Mouse (Mus musculus) thymus, adult 18-20 months (tissue): ENCODE data around the gene Cfap43.

Experiments
- DNase-seq, 2 experiments: peaks; one replicate each; pipeline ENCODE4 v3.0.0; 2022; ENCODE audit warnings: mixed read lengths in 2 of 2

Gene Cfap43

DNA sequence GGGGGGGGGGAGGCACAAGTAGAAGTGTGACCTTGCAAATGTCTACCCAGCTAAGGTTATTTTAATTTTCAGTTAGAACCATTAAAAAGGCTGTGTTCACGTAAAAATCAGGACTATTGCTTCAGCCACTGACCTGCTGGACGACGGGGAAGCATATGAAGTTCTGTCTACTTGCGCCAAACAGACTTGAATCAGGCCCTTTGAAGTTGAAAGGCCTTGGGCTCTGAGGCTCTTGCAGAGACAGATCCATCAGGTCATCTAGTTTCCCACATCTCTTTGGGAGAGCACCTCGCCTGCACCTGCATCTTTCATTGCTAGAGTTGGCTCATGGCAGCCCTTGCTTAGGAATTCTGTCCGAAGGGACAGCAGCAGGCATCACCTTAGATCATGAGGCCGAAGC, 5.7 kb downstream of the Cfap43 start:
- DNase-seq, result no peak

DNA sequence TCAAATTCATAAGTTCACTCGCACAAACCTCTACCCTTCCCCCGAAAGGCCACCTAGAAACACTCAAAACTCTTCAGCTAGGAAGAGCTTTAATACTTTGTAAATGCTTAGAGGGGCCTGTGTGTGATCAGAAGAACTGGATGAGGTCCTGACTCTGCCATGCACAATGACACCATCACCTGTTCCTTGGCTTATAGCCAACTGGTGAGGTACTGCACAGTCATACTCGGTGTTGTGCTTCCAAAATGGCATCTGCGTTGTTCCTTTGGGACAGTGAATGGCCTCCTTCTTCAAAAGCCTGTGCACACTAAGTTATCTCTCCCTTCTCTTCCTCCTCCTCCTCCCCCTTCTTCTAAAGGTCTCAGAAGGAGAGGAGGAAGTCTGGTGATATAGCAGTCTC, 8.3 kb downstream of the Cfap43 start:
- no peak for DNase-seq

DNA sequence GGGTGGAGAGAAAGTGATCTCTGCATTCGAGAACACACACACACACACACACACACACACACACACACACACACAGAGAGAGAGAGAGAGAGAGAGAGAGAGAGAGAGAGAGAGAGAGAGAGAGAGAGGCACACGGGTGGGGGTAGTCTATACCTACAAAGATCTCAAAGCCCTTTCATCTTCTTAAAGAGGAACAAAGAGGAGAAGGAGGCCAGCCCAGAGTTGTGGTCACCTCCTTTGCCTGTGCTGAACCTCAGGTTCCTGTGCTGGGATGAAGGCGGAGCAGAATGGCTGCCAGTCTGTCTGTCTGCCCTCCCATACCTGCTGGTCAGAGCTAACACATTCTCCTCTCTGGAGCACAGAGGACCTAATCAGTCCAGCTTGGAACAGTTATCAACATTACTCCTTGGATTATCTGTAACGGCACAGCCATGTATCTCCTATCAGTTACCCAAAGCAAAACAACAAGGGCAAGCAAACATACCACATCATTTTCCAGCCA, 8.9 kb downstream of the Cfap43 start:
- DNase-seq, result peak in 1 of 2 experiments; percentile 40

DNA sequence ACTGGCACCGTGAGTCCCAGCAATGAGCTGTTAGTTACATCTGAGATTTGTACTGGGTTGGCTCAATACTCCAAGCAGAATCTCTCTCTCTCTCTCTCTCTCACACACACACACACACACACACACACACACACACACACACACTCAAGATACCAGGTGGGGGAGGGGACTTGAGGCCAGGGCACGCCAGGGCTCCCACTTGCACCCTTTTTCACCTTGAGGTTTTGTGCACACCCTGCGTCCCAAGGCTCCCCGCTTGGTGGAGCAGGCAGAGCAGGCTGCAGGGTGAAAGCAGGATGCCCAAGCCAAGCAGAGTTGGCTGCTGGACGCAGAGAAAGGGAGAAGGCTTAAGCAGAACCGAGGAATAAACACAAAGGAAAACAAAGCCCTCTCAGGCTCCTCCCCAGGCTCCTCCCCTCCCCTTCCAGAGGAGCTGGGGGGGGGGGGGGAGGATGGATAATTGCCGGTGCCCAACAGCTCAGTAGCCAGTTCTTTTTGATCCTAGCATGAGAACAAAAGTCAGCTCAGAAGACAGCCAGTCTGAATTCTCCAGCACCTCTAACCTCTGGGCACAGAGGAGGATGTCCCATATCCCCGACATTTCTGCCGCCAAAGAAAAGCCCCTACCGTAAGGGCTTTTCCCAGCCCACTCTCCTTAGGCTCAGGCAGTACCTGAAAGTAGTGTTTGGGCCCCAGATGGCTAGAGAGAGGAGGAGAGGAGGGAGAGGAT, 9.5 kb downstream of the Cfap43 start:
- no peak for DNase-seq

DNA sequence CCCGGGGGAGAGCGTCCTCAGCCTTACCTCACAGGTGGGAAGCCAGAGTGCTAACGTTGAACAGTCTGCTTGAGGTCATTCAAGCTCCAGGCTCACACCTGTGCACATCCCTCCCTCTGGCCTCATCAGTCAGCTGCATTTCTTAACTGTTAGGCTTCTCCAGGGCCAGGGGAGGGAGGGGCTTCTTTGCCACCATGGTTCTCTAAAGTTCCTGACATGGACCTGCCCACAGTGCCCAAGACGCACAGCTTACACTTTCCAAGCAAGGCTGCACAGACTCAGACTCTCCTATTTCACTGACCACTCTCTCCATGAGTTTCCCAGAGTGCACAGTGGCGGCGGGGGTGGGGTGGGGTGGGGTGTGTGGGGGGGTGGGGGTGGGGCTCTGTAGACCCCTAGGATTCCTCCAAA, 10.1 kb downstream of the Cfap43 start:
- no peak for DNase-seq

DNA sequence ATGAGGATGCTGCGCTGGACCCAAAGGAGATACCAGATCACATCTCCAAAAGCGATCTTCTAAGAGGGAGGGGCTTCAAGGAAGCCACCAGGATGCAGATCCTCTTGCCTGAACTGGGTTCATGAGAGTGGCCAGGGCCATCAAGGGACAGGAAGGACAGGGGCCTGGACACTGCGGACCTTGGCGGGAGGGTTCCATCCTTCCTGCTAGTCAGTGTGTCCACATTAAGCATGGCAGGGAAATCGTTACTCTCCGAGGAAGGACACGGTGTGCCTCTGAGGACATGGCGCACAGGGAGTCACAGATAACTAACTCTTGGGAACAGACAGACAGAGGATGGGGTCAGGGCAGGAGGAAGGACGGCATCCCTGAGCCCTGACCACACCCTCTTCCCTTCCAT, 11.5 kb downstream of the Cfap43 start:
- no peak for DNase-seq

DNA sequence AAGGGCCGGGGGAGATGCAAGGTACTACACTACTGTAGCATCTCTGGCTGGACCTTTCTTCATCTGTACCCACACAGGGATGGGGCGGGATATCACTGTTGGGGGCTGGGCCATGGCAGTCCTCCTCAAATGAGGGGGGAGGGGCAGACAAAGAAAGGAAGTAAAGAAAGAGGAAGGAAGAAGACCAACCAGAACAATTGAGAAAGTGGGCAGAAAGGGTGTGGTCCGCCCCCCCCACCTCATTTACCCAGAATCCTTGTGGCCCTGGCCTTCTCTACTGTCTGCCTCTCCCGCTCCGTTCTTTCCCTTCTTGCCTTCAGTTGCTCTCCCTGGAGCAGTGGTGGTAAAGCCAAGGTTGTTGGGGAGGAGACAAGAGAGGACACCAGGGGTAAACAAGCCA, 13.5 kb downstream of the Cfap43 start:
- DNase-seq, result no peak

DNA sequence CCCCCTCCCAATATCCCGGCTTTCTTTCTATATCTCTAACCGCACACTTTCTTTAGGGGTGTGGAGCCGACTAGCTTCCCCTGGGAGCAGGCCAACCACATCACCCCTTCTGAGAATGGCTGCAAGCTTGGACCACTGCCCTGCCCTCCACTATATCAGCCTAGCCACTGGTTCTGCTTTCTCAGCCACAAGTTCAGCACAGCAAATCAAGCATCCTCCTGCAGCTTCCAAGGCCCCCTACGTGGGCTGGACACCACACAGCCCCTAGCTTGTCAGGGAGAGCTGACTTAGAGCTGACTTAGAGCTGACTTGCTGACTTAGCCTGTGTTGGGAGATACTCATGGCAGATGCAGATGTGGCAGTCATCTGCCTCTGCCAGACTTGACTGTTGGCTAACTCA, 14.0 kb downstream of the Cfap43 start:
- DNase-seq, result no peak

DNA sequence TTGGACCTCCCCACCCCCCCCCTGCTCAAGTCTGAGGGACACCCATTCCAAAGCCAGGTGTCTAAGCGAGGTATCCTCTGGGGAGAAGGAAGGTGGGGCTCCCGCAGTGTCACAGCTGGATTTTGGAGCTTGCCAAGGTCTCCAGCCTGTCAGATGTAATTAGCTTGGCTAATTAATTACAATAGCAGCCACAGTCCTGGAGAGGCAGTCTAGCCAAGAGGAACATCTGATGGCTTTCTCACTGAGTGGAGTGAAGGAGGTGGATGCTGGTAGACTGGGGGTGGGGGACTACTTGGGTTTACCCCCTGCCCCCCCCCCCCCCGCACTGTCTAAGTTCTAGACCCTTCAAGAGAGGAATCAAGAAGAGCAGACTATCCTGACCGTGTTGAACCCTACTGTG, 15.4 kb downstream of the Cfap43 start:
- DNase-seq, result no peak

DNA sequence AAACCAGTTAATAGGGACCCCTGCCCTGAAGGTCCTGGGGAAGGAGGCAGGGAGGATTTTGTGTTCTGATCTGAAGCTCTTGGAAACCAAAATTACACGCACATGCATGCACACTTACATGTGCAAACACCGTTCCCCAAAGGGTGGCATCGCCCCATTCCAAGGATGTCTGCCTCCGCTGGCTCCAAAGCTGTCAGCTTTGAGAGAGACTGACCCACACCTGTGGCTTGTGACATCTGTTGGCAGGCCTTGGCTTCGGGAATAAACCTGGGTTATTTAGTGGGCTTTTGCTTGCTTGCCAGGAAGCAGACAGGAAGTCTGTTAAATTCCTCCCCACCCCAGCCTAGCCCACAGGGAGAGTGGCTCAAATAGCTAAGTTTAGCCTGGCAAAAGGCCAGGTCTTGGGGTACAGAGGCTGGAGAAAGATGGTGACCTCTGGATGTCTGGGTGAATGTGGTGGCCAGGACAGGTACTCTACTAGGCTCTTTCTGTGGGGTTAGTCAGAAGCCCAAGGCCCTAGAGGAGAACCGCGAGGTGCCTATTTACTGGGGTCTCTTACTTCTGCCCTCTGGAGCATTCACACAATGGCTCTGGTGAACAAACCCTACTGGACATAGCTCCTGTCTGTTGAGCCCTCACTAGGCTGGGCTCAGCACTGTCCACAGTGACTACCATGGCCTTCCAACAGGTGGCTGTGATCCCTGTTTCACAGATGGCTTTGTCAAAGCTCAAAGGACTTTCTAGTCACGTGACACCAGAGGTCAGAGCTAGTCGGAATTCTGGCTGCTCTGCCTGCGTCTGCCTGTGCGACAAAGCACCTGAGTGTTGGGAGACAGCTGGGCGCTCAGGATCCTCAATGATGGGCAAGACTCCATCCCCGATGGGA, 16.5 kb downstream of the Cfap43 start:
- DNase-seq, result no peak

DNA sequence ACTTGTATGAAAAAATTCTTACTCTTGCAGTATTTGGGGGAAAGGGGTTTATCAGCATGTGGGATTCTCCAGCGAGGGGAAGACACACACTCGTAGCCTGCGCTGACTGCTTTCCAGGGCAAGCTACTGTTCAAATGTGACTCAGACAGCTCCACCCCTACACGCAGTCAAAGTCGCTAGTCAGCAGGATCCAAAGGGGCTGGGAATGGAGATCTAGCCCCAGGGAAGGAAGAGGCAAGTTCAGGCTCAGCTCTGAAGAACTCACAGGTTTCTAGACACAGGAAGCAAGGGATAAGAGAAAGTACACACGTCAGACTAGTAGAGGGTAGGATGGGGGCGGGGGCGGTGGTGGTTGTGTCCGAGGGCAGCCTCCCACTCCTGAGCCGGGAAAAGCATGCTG, 18.5 kb downstream of the Cfap43 start:
- DNase-seq, result no peak

DNA sequence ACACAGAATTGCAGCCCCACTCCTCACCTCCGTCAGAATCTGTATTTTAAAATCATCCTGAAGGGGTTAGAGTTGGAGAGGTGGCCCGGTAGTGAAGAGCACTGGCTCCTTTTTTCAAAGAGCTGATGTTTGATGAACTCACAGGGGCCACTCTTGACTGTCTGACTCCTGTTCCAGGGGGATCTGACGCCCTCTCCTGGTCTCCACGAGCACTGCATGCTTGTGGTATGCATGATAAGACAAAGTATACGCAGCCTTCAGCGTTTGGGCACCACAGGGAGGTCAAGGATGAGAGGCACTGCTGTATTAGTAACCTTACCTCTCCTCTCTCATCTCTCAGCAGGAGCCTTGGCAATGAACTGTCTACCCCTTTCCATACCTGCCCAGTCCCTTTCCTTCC, 19.1 kb downstream of the Cfap43 start:
- no peak for DNase-seq

DNA sequence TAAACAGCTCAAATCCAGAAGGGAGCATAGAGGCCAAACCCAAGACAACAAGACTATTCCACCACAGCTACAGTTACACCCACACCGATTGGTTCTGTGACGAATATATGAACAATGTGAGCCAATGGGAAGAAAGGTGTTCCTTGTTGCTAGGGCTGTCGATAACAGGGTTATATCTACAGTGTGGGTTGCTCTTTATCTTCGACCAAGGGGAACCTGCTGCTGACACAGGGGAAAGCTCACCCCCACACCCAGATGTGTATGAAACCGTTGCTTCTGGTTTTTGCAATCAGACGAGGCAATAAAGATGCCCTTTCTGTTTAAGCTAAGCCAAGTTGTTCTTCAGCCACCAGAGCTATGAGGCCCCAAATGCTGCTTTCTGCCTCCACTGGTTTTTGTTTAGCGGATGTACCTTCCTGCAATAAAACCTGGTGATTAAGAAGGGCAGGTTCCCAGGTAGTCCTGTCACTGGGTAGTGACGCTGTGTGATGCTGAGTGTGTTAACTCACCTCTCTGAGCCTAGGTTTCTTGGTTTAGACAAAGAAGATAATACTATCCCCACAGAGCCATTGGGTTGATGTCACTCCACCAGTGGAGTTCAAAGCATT, 20.5 kb downstream of the Cfap43 start:
- no peak for DNase-seq

DNA sequence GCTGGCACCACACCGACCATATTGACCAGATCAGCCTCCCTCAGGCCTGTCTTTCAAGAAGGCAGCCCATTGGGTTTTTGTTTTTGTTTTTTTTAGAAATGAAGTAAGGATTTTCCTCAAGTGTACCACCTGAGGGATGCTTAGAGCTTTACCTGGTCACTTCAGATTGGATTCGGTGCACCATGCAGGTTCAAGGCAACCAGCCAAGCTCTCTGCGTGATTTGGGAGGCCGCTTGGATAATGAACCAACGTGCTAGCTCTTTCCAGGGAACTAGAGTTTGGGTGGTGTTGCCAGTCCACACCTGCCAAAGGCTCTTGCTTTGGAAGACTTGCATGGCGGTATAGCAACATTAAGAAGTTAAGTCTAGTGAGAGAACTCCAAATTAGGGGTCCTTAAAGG, 26.0 kb downstream of the Cfap43 start:
- DNase-seq, result no peak

DNA sequence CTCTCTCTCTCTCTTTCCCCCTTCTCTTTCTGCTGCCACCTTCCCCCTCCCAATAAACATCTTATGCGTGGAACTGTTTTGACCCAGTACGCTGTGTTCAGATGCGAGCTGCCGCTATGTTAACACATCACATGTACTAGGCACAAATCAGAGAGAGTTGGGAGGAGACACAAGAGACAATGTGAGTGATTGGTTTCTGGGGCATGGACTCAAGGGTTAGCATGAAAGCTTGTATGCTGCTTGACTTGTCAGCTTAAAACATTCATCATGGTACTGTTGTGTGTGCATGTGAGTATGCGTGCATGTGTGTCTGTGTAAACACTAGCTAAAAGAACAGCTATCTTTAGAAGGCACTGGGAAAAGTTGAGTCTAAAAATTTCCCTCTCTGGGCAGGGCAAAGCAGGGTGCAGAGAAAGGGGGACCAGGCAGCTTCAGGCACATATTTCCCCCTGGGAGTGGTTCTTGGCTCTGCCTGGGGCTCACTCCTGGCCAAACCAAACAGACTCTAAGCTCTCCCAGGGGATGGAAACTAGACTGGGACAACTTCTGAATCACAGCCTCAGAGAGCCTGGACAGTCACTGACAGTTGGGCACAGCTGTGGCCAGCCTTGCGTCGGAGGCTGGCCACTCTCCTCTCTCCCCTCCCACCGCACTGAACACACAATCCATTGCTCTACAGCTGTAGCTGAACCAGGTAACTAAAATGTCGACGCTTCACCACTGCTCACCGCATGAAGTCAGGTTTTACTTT, 27.4 kb downstream of the Cfap43 start:
- no peak for DNase-seq

DNA sequence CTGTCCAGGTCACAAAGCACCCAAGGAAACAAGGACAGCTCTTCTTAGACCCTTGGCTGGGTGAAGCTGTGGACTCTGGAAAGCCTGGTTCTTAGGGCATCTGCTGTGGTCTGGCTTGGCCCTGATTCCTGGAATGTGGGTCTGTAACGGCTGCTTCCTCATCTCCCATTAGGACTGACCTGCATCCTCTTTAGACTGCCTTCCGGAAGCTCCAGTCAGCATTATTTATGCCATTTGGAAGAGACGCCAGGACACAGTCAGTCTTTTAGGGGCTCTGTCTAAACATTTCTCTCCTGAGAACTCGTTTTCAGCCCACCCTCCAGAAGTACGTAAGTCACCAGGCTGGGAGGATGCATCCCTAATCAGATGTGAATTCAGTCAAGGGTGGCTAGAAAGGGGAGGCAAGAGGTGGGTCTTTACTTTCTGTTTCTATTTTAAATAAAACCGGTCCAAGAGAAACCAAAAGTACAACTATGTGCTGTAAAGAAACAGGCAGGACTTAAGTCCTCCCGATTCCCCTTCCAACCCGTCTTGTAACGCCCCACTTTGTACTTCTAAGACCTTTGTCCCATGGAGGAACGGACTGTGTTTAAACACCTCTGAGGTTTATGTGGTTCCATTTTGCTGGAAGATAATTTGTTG, 28.5 kb downstream of the Cfap43 start:
- DNase-seq, result no peak

DNA sequence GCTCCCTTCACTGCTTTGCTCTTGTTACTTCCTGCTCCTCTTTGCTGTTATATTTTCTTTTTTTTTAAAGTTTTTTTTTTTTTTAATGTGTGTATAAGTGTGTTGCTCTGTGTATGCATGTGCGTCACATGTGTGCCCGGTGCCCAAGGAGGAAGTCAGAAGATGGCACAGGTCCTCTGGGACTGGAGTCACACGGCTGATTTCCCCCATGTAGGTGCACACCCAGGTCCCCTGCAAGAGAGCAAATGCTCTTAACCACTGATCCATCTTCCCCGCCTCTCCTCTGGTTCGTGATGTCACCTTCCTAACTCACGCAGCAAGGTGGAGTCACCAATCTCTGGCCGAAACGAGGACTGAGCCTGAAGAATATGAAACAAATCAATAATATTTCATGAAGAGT, 31.1 kb downstream of the Cfap43 start:
- DNase-seq, result peak in 1 of 2 experiments; percentile 44

DNA sequence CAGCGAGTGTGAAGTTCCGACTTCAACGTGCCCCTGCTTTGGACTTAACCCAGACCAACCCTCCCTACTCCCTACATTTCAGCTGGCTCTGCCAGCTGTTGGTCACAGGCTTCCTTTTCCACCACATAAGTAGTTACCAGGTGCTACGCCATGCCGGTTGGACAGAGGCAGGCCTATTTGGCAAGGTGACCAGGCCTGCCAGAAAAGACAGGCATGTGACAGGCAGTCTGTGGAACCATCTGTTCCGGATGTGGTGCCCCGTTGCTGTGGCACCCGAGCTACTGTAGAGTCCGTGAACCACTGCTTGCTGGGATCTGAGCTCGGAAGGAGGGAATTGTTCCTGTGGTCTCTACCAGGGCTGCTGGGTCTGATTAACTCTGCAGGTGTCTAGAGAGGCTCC, 31.7 kb downstream of the Cfap43 start:
- DNase-seq, result peak; percentile 59 to 74

DNA sequence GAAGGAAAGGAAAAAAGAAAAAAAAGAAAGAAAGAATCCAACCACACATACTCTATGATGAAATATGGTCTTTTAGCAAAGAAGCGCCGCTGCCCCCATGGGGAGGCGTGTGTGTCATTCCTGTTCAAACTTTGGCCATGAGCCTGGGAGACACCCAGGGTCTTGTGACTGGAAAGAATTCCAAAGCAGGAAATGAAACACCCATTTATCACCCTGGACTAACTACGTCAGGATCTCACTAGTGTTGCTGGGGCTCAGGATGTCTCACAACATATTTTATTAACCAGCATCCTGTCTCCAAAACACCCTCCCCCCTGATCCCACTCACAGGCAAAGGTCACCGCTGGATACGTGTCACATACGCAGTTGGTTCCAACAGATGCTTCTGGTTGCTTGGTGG, 32.5 kb downstream of the Cfap43 start:
- no peak for DNase-seq

DNA sequence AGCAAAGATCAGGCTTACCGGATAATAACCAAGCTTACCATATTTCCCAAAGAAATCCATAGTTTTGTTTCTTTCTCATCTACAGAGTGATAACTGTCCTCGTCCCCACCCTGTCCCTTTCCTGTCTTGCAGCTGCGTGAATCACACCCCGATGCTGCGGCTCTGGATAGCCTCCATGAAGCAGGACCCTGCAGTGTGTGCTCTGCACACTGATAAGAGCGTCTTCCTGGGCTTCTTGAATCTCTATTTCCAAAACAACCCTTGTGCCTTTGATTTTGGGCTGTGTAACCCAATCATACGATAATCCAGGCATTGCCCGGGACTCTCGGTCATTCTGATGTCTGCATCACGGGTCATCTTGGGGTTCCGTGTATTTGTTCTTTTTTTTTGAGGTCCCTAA, 33.2 kb downstream of the Cfap43 start:
- no peak for DNase-seq

DNA sequence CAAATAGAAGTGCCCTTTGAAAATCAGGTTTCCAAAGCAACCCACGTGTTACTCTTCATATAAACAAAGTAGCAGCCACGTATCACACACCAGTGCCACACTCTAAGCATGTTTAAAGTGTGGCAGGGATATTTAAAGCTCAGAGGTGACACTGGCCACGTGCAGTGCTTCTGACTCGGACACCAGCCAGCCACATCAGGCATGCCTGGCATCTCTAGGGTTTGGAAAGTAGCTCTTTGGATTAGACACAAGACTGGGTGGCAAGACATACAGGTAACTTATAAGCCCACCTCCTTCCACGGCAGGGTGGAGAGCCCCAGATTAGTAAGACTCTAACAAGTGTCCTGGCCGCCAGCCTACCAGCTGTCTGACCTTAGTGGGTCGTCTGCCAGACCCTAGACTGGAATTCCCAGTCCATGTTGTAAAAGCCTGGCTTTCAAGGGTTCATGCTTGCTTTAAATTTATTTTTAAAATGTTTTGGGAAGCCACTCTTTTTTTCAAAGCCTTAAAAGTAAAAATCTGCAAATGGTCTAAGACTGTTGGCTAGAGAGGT, 33.8 kb downstream of the Cfap43 start:
- no peak for DNase-seq
